Mouse (Mus musculus) kidney, postnatal 0 days (tissue): ENCODE measurements around the gene Mxra7. TPM values are rescaled to one million over a fixed set of nuclear protein-coding genes. Genes with fewer than 3 reads are reported as not detected.

Source experiments
- ATAC-seq: fragments of 200-750 bp; cut with Nextera tagmentation; replicated peaks from 2 replicates; pipeline ENCODE4 v1.8.0; 2017; ENCODE audit warnings: low read depth, moderate number of reproducible peaks, moderate TSS enrichment, moderate library complexity; ENCODE audit not compliant: low FRiP score
- DNase-seq: peaks from one replicate; pipeline ENCODE4 v3.0.0-alpha.2; 2016; ENCODE audit warnings: low spot score
- H3K27ac ChIP-seq: fragments of 300-500 bp; sonication (generic); 2 replicates; pipeline ENCODE4 v1.5.1; 2014; ENCODE audit warnings: mild to moderate bottlenecking
- H3K27me3 ChIP-seq: fragments of 300-500 bp; sonication (generic); 2 replicates; pipeline ENCODE4 v1.6.1; 2014; ENCODE audit warnings: low read length, mixed read lengths; ENCODE audit not compliant: insufficient read depth
- H3K36me3 ChIP-seq: fragments of 300-500 bp; sonication (generic); 2 replicates; pipeline ENCODE4 v1.6.1; 2014; ENCODE audit warnings: low read length, mixed read lengths; ENCODE audit not compliant: insufficient read depth
- H3K4me1 ChIP-seq: fragments of 300-500 bp; sonication (generic); replicated peaks from 2 replicates; pipeline ENCODE4 v1.6.1; 2014; ENCODE audit warnings: antibody characterized with exemption, low read length, mixed read lengths; ENCODE audit not compliant: insufficient read depth
- H3K4me2 ChIP-seq: fragments of 300-500 bp; sonication (generic); 2 replicates; pipeline ENCODE4 v1.6.1; 2014; ENCODE audit warnings: mild to moderate bottlenecking, low read length, moderate library complexity, mixed read lengths
- H3K4me3 ChIP-seq: fragments of 300-500 bp; sonication (generic); replicated peaks from 2 replicates; pipeline ENCODE4 v1.5.1; 2014; ENCODE audit warnings: low read depth, low read length
- H3K9ac ChIP-seq: fragments of 300-500 bp; sonication (generic); 2 replicates; pipeline ENCODE4 v1.6.1; 2014; ENCODE audit warnings: low read depth, low read length
- H3K9me3 ChIP-seq: fragments of 300-500 bp; sonication (generic); replicated peaks from 2 replicates; pipeline ENCODE4 v1.6.1; 2016; ENCODE audit warnings: low read length, inconsistent platforms, mixed read lengths
- CTCF ChIP-seq: IDR thresholded peaks from 2 replicates; pipeline ENCODE4 v1.5.1; 2016; ENCODE audit warnings: antibody characterized with exemption, low read depth, mild to moderate bottlenecking, moderate library complexity
- WGBS: fragments of 180-500 bp; shearing (Covaris S2); extraction: QIAGEN DNeasy Blood & Tissue Kit; methylation state at CpG from one replicate; pipeline ENCODE4 v1.1.7; 2014; 5-methylcytosine and 5-hydroxymethylcytosine counted together
- polyA plus RNA-seq: library from polyadenylated mRNA; unstranded; fragments of >200 nt; fragmentation: Nextera tagmentation; extraction: Ambion mirVana; gene quantifications from 2 replicates; pipeline ENCODE4 v1.2.1, GENCODE M21; 2015

The Mxra7 gene
- polyA plus RNA-seq, 1 experiment from 2014 or later, result 17.6 TPM

- WGBS, result 78% methylated on average over 5 of the region's 5 CpGs
- Histone ChIP-seq H3K4me3 (no peak overlapping the region), H3K9ac (no peak overlapping the region), H3K4me2 (no peak overlapping the region), H3K27ac (no peak overlapping the region), H3K9me3 (no peaks in the 10 kb centered on the region), H3K27me3 (no peaks in the 10 kb centered on the region), H3K36me3 (no peaks in the 10 kb centered on the region), H3K4me1 (no peaks in the 10 kb centered on the region)
- DNase-seq, result no peak
- no peak for TF ChIP-seq CTCF
- no peak for ATAC-seq
Measured at GRCm38 (mm10) chr11:116802709-116803108, 25.1 kb downstream of the Mxra7 start.

- WGBS, result 73% methylated on average over 5 of the region's 5 CpGs
- no peak for ATAC-seq
Measured at GRCm38 (mm10) chr11:116801106-116801505, 26.7 kb downstream of the Mxra7 start.

GRCm38 (mm10) chr11:116799364-116799763, 28.5 kb downstream of the Mxra7 start:
- Histone ChIP-seq H3K9me3 (no peaks in the 10 kb centered on the region), H3K4me3 (no peak overlapping the region), H3K27ac (no peak overlapping the region), H3K4me2 (no peak overlapping the region), H3K4me1 (no peaks in the 10 kb centered on the region), H3K36me3 (no peaks in the 10 kb centered on the region), H3K27me3 (no peaks in the 10 kb centered on the region), H3K9ac (no peak overlapping the region)
- ATAC-seq (no peak), DNase-seq (no peak)
- 74% methylated on average over 5 of the region's 5 CpGs for WGBS
- TF ChIP-seq CTCF, result no peak

More at GRCm38 (mm10) chr11:116801106-116801505, 26.7 kb downstream of the Mxra7 start:
- Histone ChIP-seq H3K27ac (no peak overlapping the region), H3K4me2 (no peak overlapping the region), H3K9me3 (no peaks in the 10 kb centered on the region), H3K27me3 (no peaks in the 10 kb centered on the region), H3K4me3 (no peak overlapping the region), H3K9ac (no peak overlapping the region), H3K4me1 (no peaks in the 10 kb centered on the region), H3K36me3 (no peaks in the 10 kb centered on the region)
- no peak for TF ChIP-seq CTCF
- DNase-seq, result no peak

GRCm38 (mm10) chr11:116784221-116784620, 43.6 kb downstream of the Mxra7 start:
- Histone ChIP-seq H3K36me3 (no peaks in the 10 kb centered on the region), H3K4me3 (no peak overlapping the region), H3K4me2 (no peak overlapping the region), H3K4me1 (no peaks in the 10 kb centered on the region), H3K9ac (no peak overlapping the region), H3K27me3 (no peaks in the 10 kb centered on the region), H3K27ac (no peak overlapping the region), H3K9me3 (no peaks in the 10 kb centered on the region)
- WGBS, result 86% methylated on average over 10 of the region's 10 CpGs
- DNase-seq (no peak), ATAC-seq (no peak)
- no peak for TF ChIP-seq CTCF

- H3K36me3 ChIP-seq, result no peaks in the 10 kb centered on the region
- no peak overlapping the region for H3K4me3 ChIP-seq
- no peak overlapping the region for H3K9ac ChIP-seq
- no peaks in the 10 kb centered on the region for H3K9me3 ChIP-seq
- H3K27ac ChIP-seq, result no peak overlapping the region
- H3K4me1 ChIP-seq, result no peaks in the 10 kb centered on the region
- WGBS, result 54% methylated on average over 9 of the region's 9 CpGs
- peak; percentile 36 for DNase-seq
- H3K4me2 ChIP-seq, result 0 out of 2 replicates have a peak overlapping the region, but pooled peaks have one; percentile 3
- H3K27me3 ChIP-seq, result no peaks in the 10 kb centered on the region
- 0 out of 2 replicates have a peak, but pooled peaks have one; percentile 15 for TF ChIP-seq CTCF
- no peak for ATAC-seq
Measured at GRCm38 (mm10) chr11:116782737-116783145, 45.1 kb downstream of the Mxra7 start.

GRCm38 (mm10) chr11:116775407-116775806, 52.4 kb downstream of the Mxra7 start, which contains the start of gene St6galnac1:
TSS of gene St6galnac1 (minus strand) at chr11:116775507.
- DNase-seq, result no peak
- H3K9ac ChIP-seq, result no peak within 1 kb of the TSS
- no peak within 1 kb of the TSS for H3K4me3 ChIP-seq
- no peak for ATAC-seq
- no peaks in the 10 kb centered on the region for H3K9me3 ChIP-seq
- no peaks in the 10 kb centered on the region for H3K4me1 ChIP-seq
- 86% methylated on average over 7 of the region's 7 CpGs for WGBS
- TF ChIP-seq CTCF, result no peak
- no peak within 1 kb of the TSS for H3K27ac ChIP-seq
- no peaks in the 10 kb centered on the region for H3K27me3 ChIP-seq
- no peak within 1 kb of the TSS for H3K4me2 ChIP-seq
- H3K36me3 ChIP-seq, result no peaks in the 10 kb centered on the region

- no peak overlapping the region for H3K27ac ChIP-seq
- H3K36me3 ChIP-seq, result no peaks in the 10 kb centered on the region
- TF ChIP-seq CTCF, result no peak
- DNase-seq (no peak), ATAC-seq (no peak)
- no peaks in the 10 kb centered on the region for H3K4me1 ChIP-seq
- H3K9me3 ChIP-seq, result no peaks in the 10 kb centered on the region
- no peak overlapping the region for H3K4me2 ChIP-seq
- WGBS, result 46% methylated on average over 2 of the region's 2 CpGs
- no peaks in the 10 kb centered on the region for H3K27me3 ChIP-seq
- no peak overlapping the region for H3K9ac ChIP-seq
- H3K4me3 ChIP-seq, result no peak overlapping the region
Measured at GRCm38 (mm10) chr11:116773205-116773604, 54.6 kb downstream of the Mxra7 start.
